In genomic region chr4:136970939-136971338, GRCm38 (mm10) we compare ENCODE assay signal across 8 mouse cellular contexts. TPM values are rescaled to one million over a fixed set of nuclear protein-coding genes. Genes with fewer than 3 reads are reported as not detected.
DNase-seq lines count a peak whose midpoint lies in the region; ATAC-seq and TF ChIP-seq lines count a peak whose summit lies in the region.
"Had no signal": no experiment of that assay in that cellular context is flagged by ENCODE, and none has a peak within 500 bp of the region (broad histone marks: within the 10 kb centered on the region; RNA-seq: fewer than 3 reads in every experiment).

No protein-coding gene starts in this region.

- peaks cover 9% of the 10 kb centered on the region; the same call in 1 of the 2 replicates for H3K4me1 ChIP-seq in intestine, embryonic 14.5 days (replicated peaks; ENCODE audit: control insufficient read depth, insufficient read depth, low read length)
- H3K4me1 ChIP-seq in intestine, embryonic 15.5 days (replicated peaks): peaks cover 7% of the 10 kb centered on the region; the same call in 1 of the 2 replicates
- H3K4me1 ChIP-seq in E14TG2a.4 (replicated peaks; ENCODE audit: low read depth, low read length): peaks cover 20% of the 10 kb centered on the region

- H3K27ac ChIP-seq in intestine, embryonic 14.5 days (ENCODE audit: low read depth): no peak overlapping the region
- H3K27ac ChIP-seq in intestine, embryonic 15.5 days: no peak overlapping the region
- H3K27ac ChIP-seq: lung, embryonic 15.5 days had no signal

- no peaks in the 10 kb centered on the region for H3K9me3 ChIP-seq in intestine, embryonic 14.5 days (ENCODE audit: control insufficient read depth, low read length)
- H3K9me3 ChIP-seq in intestine, embryonic 15.5 days: no peaks in the 10 kb centered on the region
- no peaks in the 10 kb centered on the region for H3K9me3 ChIP-seq in E14TG2a.4 (ENCODE audit: low read length)
- H3K9me3 ChIP-seq: lung, embryonic 15.5 days had no signal

- H3K9ac ChIP-seq in intestine, embryonic 14.5 days (ENCODE audit: low read length): no peak overlapping the region
- no peak overlapping the region for H3K9ac ChIP-seq in intestine, embryonic 15.5 days
- H3K9ac ChIP-seq: lung, embryonic 15.5 days had no signal

- no peaks in the 10 kb centered on the region for H3K36me3 ChIP-seq in intestine, embryonic 14.5 days (ENCODE audit: control insufficient read depth, insufficient read depth, low read length)
- H3K36me3 ChIP-seq in intestine, embryonic 15.5 days: no peaks in the 10 kb centered on the region
- no peaks in the 10 kb centered on the region for H3K36me3 ChIP-seq in E14TG2a.4 (ENCODE audit: insufficient read depth, low read length)
- H3K36me3 ChIP-seq: lung, embryonic 15.5 days had no signal

- ATAC-seq in intestine, embryonic 14.5 days (replicated peaks; ENCODE audit: low FRiP score, low TSS enrichment, low read depth): no peak
- ATAC-seq in intestine, embryonic 15.5 days: no peak

- peaks cover 33% of the 10 kb centered on the region; the same call in 1 of the 2 replicates for H3K27me3 ChIP-seq in intestine, embryonic 14.5 days (replicated peaks; ENCODE audit: control insufficient read depth, insufficient read depth, low read length)
- H3K27me3 ChIP-seq in intestine, embryonic 15.5 days (replicated peaks): peaks cover 41% of the 10 kb centered on the region
- H3K27me3 ChIP-seq in E14TG2a.4 (ENCODE audit: insufficient read depth, low read length): peaks cover 45% of the 10 kb centered on the region

- DNase-seq in intestine, embryonic 14.5 days (ENCODE audit: low spot score): peak; percentile 85
- DNase-seq in 3T3-L1 (ENCODE audit: low read depth, low spot score): peak; percentile 62
- peak; percentile 79 to 82 for DNase-seq in cerebellum, postnatal 10 days
- DNase-seq in kidney, postnatal 4 days: peak; percentile 77 to 78
- DNase-seq in retina, embryonic 14.5 days (ENCODE audit: low spot score): peak; percentile 82

- H3K4me3 ChIP-seq in intestine, embryonic 14.5 days (ENCODE audit: low read depth, low read length): no peak overlapping the region
- no peak overlapping the region for H3K4me3 ChIP-seq in intestine, embryonic 15.5 days (replicated peaks)
- H3K4me3 ChIP-seq in E14TG2a.4 (replicated peaks; ENCODE audit: low read length): no peak overlapping the region
- H3K4me3 ChIP-seq: lung, embryonic 15.5 days had no signal

- WGBS in intestine, embryonic 14.5 days: 9% methylated on average over 6 of the region's 6 CpGs
- 9% methylated on average over 6 of the region's 6 CpGs for WGBS in intestine, embryonic 15.5 days

- peak; percentile 97 for TF ChIP-seq CTCF in E14TG2a.4 (conservative IDR thresholded peaks at IDR 0.05; ENCODE audit: low read length)

- no peak overlapping the region for H3K4me2 ChIP-seq in intestine, embryonic 14.5 days (ENCODE audit: low read length)
- H3K4me2 ChIP-seq in intestine, embryonic 15.5 days (replicated peaks): no peak overlapping the region
- H3K4me2 ChIP-seq: lung, embryonic 15.5 days had no signal

RNA-seq across cellular contexts. Expression of gene Epha8, which starts 14.3 kb away (rescaled TPM):
- polyA plus RNA-seq in intestine, embryonic 14.5 days (2014; fragmentation: Nextera tagmentation; extraction: Ambion mirVana): 0.75 and 1.1 TPM in 2 replicates
- polyA plus RNA-seq in intestine, embryonic 15.5 days (2015; fragmentation: Nextera tagmentation; extraction: Ambion mirVana): 0.80 and 0.84 TPM in 2 replicates
